ENCODE assay signal across 10 mouse cellular contexts in genomic region chr10:40985350-40985749, GRCm38 (mm10).
DNase-seq lines count a peak whose midpoint lies in the region; ATAC-seq lines count a peak whose summit lies in the region.
"Had no signal": no experiment of that assay in that cellular context is flagged by ENCODE, and none has a peak within 500 bp of the region (broad histone marks: within the 10 kb centered on the region; RNA-seq: fewer than 3 reads in every experiment).

No protein-coding gene starts in this region.

- no peak for DNase-seq in kidney, adult 11 months
- peak; percentile 54 for DNase-seq in brain, adult 2 months (ENCODE audit: low read depth, low spot score)
- DNase-seq in frontal cortex, postnatal 25 days (ENCODE audit: low spot score in 2 of 2): no peak
- DNase-seq: right cerebral cortex, postnatal 14 days had no signal

- H3K9me3 ChIP-seq in kidney, embryonic 14.5 days (ENCODE audit: control insufficient read depth, low read length): no peaks in the 10 kb centered on the region
- H3K9me3 ChIP-seq in forebrain, embryonic 12.5 days: no peaks in the 10 kb centered on the region
- H3K9me3 ChIP-seq in limb, embryonic 13.5 days: no peaks in the 10 kb centered on the region
- H3K9me3 ChIP-seq in intestine, embryonic 16.5 days (ENCODE audit: control insufficient read depth, low read length): no peaks in the 10 kb centered on the region

- no peak overlapping the region for H3K4me2 ChIP-seq in kidney, embryonic 14.5 days (replicated peaks; ENCODE audit: low read depth, low read length)
- H3K4me2 ChIP-seq in forebrain, embryonic 12.5 days: no peak overlapping the region
- H3K4me2 ChIP-seq in limb, embryonic 13.5 days (replicated peaks): peak overlapping the region; percentile 35; the same call in 1 of the 2 replicates
- H3K4me2 ChIP-seq in intestine, embryonic 16.5 days (ENCODE audit: low read depth, low read length): no peak overlapping the region

- H3K4me3 ChIP-seq in kidney, embryonic 14.5 days (ENCODE audit: low read length): no peak overlapping the region
- no peak overlapping the region for H3K4me3 ChIP-seq in forebrain, embryonic 12.5 days (replicated peaks)
- H3K4me3 ChIP-seq in limb, embryonic 13.5 days: no peak overlapping the region
- H3K4me3 ChIP-seq in intestine, embryonic 16.5 days (ENCODE audit: low read length): no peak overlapping the region
- H3K4me3 ChIP-seq: left cerebral cortex, adult 2 months had no signal

- H3K36me3 ChIP-seq in kidney, embryonic 14.5 days (ENCODE audit: control insufficient read depth, insufficient read depth, low read length): no peaks in the 10 kb centered on the region
- H3K36me3 ChIP-seq in forebrain, embryonic 12.5 days (replicated peaks): no peaks in the 10 kb centered on the region
- no peaks in the 10 kb centered on the region for H3K36me3 ChIP-seq in limb, embryonic 13.5 days
- no peaks in the 10 kb centered on the region for H3K36me3 ChIP-seq in intestine, embryonic 16.5 days (ENCODE audit: control insufficient read depth, insufficient read depth, low read length)

- no peaks in the 10 kb centered on the region for H3K27me3 ChIP-seq in kidney, embryonic 14.5 days (ENCODE audit: control insufficient read depth, insufficient read depth, low read length)
- no peaks in the 10 kb centered on the region for H3K27me3 ChIP-seq in forebrain, embryonic 12.5 days
- no peaks in the 10 kb centered on the region for H3K27me3 ChIP-seq in limb, embryonic 13.5 days
- H3K27me3 ChIP-seq in intestine, embryonic 16.5 days (replicated peaks; ENCODE audit: control insufficient read depth, insufficient read depth, low read length): no peaks in the 10 kb centered on the region

- no peak overlapping the region for H3K27ac ChIP-seq in kidney, embryonic 14.5 days (ENCODE audit: low read depth, low read length)
- no peak overlapping the region for H3K27ac ChIP-seq in forebrain, embryonic 12.5 days
- H3K27ac ChIP-seq in limb, embryonic 13.5 days: no peak overlapping the region
- H3K27ac ChIP-seq in intestine, embryonic 16.5 days (ENCODE audit: low read length): no peak overlapping the region
- H3K27ac ChIP-seq: left cerebral cortex, adult 2 months; macrophage had no signal

- H3K4me1 ChIP-seq in kidney, embryonic 14.5 days (ENCODE audit: control insufficient read depth, insufficient read depth, low read length): no peaks in the 10 kb centered on the region
- peaks cover 3% of the 10 kb centered on the region for H3K4me1 ChIP-seq in forebrain, embryonic 12.5 days
- H3K4me1 ChIP-seq in limb, embryonic 13.5 days: no peaks in the 10 kb centered on the region; the same call in 1 of the 2 replicates
- H3K4me1 ChIP-seq in intestine, embryonic 16.5 days (ENCODE audit: control insufficient read depth, insufficient read depth, low read length): no peaks in the 10 kb centered on the region

- H3K9ac ChIP-seq in kidney, embryonic 14.5 days (ENCODE audit: low read depth, low read length): no peak overlapping the region
- H3K9ac ChIP-seq in forebrain, embryonic 12.5 days: no peak overlapping the region
- no peak overlapping the region for H3K9ac ChIP-seq in limb, embryonic 13.5 days
- H3K9ac ChIP-seq in intestine, embryonic 16.5 days (ENCODE audit: low read depth, low read length): no peak overlapping the region

- ATAC-seq in kidney, embryonic 14.5 days (ENCODE audit: low FRiP score, low TSS enrichment): 0 out of 2 replicates have a peak, but pooled peaks have one; percentile 43
- peak; percentile 61; the same call in 1 of the 2 replicates for ATAC-seq in forebrain, embryonic 12.5 days (ENCODE audit: low FRiP score)
- ATAC-seq in limb, embryonic 13.5 days (ENCODE audit: low FRiP score, low read depth): no peak
- no peak for ATAC-seq in intestine, embryonic 16.5 days

- WGBS in kidney, embryonic 14.5 days: 26% methylated on average over 10 of the region's 13 CpGs
- 23% methylated on average over 10 of the region's 13 CpGs for WGBS in forebrain, embryonic 12.5 days
- WGBS in limb, embryonic 13.5 days: 22% methylated on average over 8 of the region's 13 CpGs
- 20% methylated on average over 11 of the region's 13 CpGs for WGBS in intestine, embryonic 16.5 days

Comparison
In these comparisons a context has a peak if more than half of its experiments do, and no peak if none do; other contexts are left out.
1. ATAC-seq: peak in kidney, embryonic 14.5 days (single experiment) and forebrain, embryonic 12.5 days (single experiment); none in limb, embryonic 13.5 days (single experiment) and intestine, embryonic 16.5 days (single experiment).